Mouse (Mus musculus): ENCODE measurements around the gene Myt1l. TPM values are rescaled to one million over a fixed set of nuclear protein-coding genes. Genes with fewer than 3 reads are reported as not detected.

Myt1l gene
- polyA plus RNA-seq, 1 experiment from 2014 or later = 96.6 TPM

DNA sequence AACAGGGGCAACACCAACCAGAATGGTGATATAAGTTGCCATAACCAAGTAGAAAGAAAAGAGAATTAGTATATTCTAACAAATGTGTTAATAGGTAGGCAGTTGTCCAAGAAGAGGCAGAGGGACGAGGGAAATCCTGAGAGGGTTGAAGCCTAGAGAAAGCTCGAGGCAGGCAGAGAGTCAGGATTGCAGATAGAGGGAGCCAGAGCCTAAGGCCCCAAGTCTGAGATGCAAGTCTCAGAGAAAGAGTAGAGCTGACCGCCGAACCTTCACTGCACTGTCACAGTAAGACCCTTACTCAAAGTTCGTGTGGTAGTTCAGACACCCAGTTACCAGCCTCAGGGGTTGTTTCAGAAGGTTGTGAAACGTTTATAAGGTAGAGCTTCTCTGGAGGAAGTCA lies 71.7 kb downstream of the Myt1l start:
- Histone ChIP-seq H3K36me3 (ENCODE audit: control insufficient read depth, insufficient read depth, low read length) (peaks cover 2% of the 10 kb centered on the region; the same call in 1 of the 2 replicates), H3K27me3 (replicated peaks; ENCODE audit: control insufficient read depth, insufficient read depth, low read length) (no peaks in the 10 kb centered on the region), H3K4me1 (ENCODE audit: control insufficient read depth, insufficient read depth, low read length) (no peaks in the 10 kb centered on the region), H3K4me3 (ENCODE audit: low read depth, low read length) (no peak overlapping the region), H3K9me3 (replicated peaks; ENCODE audit: control insufficient read depth, low read length) (no peaks in the 10 kb centered on the region), H3K9ac (ENCODE audit: low read length) (no peak overlapping the region), H3K27ac (ENCODE audit: low read depth, low read length) (no peak overlapping the region), H3K4me2 (ENCODE audit: low read length) (no peak overlapping the region)
- ATAC-seq = no peak
- 53% methylated on average over 6 of the region's 6 CpGs for WGBS
- DNase-seq (ENCODE audit: low spot score) = peak; percentile 25

- Histone ChIP-seq H3K27me3 (replicated peaks; ENCODE audit: control insufficient read depth, insufficient read depth, low read length) (no peaks in the 10 kb centered on the region), H3K4me2 (ENCODE audit: low read length) (no peak overlapping the region), H3K36me3 (ENCODE audit: control insufficient read depth, insufficient read depth, low read length) (peaks cover 2% of the 10 kb centered on the region; the same call in 1 of the 2 replicates), H3K27ac (ENCODE audit: low read depth, low read length) (no peak overlapping the region), H3K9ac (ENCODE audit: low read length) (no peak overlapping the region), H3K4me1 (ENCODE audit: control insufficient read depth, insufficient read depth, low read length) (no peaks in the 10 kb centered on the region), H3K4me3 (ENCODE audit: low read depth, low read length) (no peak overlapping the region), H3K9me3 (replicated peaks; ENCODE audit: control insufficient read depth, low read length) (no peaks in the 10 kb centered on the region)
- 80% methylated on average over 6 of the region's 6 CpGs for WGBS
- ATAC-seq (no peak), DNase-seq (ENCODE audit: low spot score) (no peak)
Measured at GRCm38 (mm10) chr12:29601223-29601622, 73.0 kb downstream of the Myt1l start.

- Histone ChIP-seq H3K4me3 (ENCODE audit: low read depth, low read length) (no peak overlapping the region), H3K4me1 (ENCODE audit: control insufficient read depth, insufficient read depth, low read length) (no peaks in the 10 kb centered on the region), H3K9me3 (replicated peaks; ENCODE audit: control insufficient read depth, low read length) (no peaks in the 10 kb centered on the region), H3K9ac (ENCODE audit: low read length) (no peak overlapping the region), H3K36me3 (ENCODE audit: control insufficient read depth, insufficient read depth, low read length) (no peaks in the 10 kb centered on the region), H3K4me2 (ENCODE audit: low read length) (no peak overlapping the region), H3K27me3 (replicated peaks; ENCODE audit: control insufficient read depth, insufficient read depth, low read length) (no peaks in the 10 kb centered on the region), H3K27ac (ENCODE audit: low read depth, low read length) (no peak overlapping the region)
- WGBS = 80% methylated on average over 7 of the region's 7 CpGs
- no peak for ATAC-seq
- DNase-seq (ENCODE audit: low spot score) = no peak
Measured at GRCm38 (mm10) chr12:29604659-29605058, 76.5 kb downstream of the Myt1l start.

DNA sequence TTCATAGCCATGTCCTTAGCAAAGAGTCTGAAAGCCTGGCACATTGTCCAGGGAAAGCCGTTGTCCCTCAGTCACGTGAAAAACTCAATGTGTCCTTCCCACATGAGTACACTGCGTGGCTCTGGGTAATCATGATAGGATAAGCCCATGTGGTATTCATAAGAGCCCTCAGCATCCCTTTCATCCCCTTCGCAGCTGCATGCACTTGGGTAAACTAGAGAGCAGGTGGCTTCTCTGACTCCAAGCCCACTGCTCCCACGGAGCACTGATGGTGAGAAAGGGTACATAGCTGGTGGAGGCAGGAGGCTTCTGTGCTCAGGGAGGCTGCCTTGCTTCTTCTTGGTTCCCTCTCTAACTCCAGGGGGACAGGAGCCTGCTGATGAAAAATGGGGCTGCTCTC lies 76.9 kb downstream of the Myt1l start:
- H3K4me1 ChIP-seq (ENCODE audit: control insufficient read depth, insufficient read depth, low read length) = no peaks in the 10 kb centered on the region
- no peak overlapping the region for H3K4me2 ChIP-seq (ENCODE audit: low read length)
- DNase-seq (ENCODE audit: low spot score) (peak; percentile 6), ATAC-seq (peak; percentile 32; the same call in 1 of the 2 replicates)
- H3K9me3 ChIP-seq (replicated peaks; ENCODE audit: control insufficient read depth, low read length) = no peaks in the 10 kb centered on the region
- no peaks in the 10 kb centered on the region for H3K36me3 ChIP-seq (ENCODE audit: control insufficient read depth, insufficient read depth, low read length)
- 81% methylated on average over 5 of the region's 5 CpGs for WGBS
- H3K27me3 ChIP-seq (replicated peaks; ENCODE audit: control insufficient read depth, insufficient read depth, low read length) = no peaks in the 10 kb centered on the region
- H3K4me3 ChIP-seq (ENCODE audit: low read depth, low read length) = no peak overlapping the region
- H3K27ac ChIP-seq (ENCODE audit: low read depth, low read length) = no peak overlapping the region
- no peak overlapping the region for H3K9ac ChIP-seq (ENCODE audit: low read length)

DNA sequence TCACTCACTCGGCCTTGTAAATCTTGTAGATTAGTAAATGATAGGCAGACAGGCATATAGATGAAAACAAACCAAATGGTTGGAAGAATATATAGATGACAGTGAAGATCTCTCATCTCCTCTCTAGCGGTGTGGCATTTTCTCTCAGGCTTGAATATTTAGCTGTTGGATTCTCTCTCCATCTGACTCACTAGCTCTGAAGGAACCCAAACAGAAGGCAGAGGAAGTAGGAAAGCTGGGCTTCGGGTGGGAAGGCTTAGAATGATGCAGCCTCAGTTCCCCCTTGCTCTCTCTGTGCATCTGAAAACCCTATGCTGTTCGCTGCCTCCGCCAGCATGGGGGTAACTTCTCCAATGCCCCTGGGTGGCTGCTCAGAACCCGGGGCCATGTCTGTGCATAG lies 78.0 kb downstream of the Myt1l start:
- Histone ChIP-seq H3K9ac (ENCODE audit: low read length) (no peak overlapping the region), H3K27me3 (replicated peaks; ENCODE audit: control insufficient read depth, insufficient read depth, low read length) (no peaks in the 10 kb centered on the region), H3K9me3 (replicated peaks; ENCODE audit: control insufficient read depth, low read length) (no peaks in the 10 kb centered on the region), H3K4me2 (ENCODE audit: low read length) (no peak overlapping the region), H3K4me3 (ENCODE audit: low read depth, low read length) (no peak overlapping the region), H3K27ac (ENCODE audit: low read depth, low read length) (no peak overlapping the region), H3K36me3 (ENCODE audit: control insufficient read depth, insufficient read depth, low read length) (no peaks in the 10 kb centered on the region), H3K4me1 (ENCODE audit: control insufficient read depth, insufficient read depth, low read length) (no peaks in the 10 kb centered on the region)
- WGBS = 88% methylated on average over 6 of the region's 6 CpGs
- DNase-seq (ENCODE audit: low spot score) (no peak), ATAC-seq (no peak)

- H3K4me2 ChIP-seq (ENCODE audit: low read length) = no peak overlapping the region
- H3K4me1 ChIP-seq (ENCODE audit: control insufficient read depth, insufficient read depth, low read length) = no peaks in the 10 kb centered on the region
- no peak for ATAC-seq
- H3K27me3 ChIP-seq (replicated peaks; ENCODE audit: control insufficient read depth, insufficient read depth, low read length) = no peaks in the 10 kb centered on the region
- H3K4me3 ChIP-seq (ENCODE audit: low read depth, low read length) = no peak overlapping the region
- H3K27ac ChIP-seq (ENCODE audit: low read depth, low read length) = no peak overlapping the region
- H3K9me3 ChIP-seq (replicated peaks; ENCODE audit: control insufficient read depth, low read length) = no peaks in the 10 kb centered on the region
- DNase-seq (ENCODE audit: low spot score) = peak; percentile 25
- H3K9ac ChIP-seq (ENCODE audit: low read length) = no peak overlapping the region
- no peaks in the 10 kb centered on the region for H3K36me3 ChIP-seq (ENCODE audit: control insufficient read depth, insufficient read depth, low read length)
Measured at GRCm38 (mm10) chr12:29617746-29618145, 89.6 kb downstream of the Myt1l start.

DNA sequence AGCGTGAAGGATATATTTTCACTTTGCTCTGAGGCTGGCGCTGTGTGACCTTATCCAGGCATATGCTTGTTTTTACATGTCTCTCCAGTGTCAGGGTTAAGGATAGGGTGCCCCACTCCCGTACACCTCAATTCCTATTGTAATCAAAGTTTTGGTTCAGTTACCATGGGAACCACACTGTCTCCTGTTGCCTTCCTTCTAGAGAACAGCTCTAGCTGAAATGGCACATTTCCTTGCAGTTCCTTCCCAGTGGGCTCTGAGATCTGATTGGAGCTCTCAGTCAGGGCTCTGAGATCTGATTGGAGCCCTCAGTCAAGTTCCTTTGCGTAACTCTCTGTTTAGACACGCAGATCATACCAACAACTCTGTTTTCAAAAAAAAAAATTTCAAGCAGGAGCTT lies 93.3 kb downstream of the Myt1l start:
- WGBS = 65% methylated on average over 5 of the region's 5 CpGs
- no peaks in the 10 kb centered on the region for H3K4me1 ChIP-seq (ENCODE audit: control insufficient read depth, insufficient read depth, low read length)
- no peak overlapping the region for H3K4me2 ChIP-seq (ENCODE audit: low read length)
- H3K9me3 ChIP-seq (replicated peaks; ENCODE audit: control insufficient read depth, low read length) = no peaks in the 10 kb centered on the region
- H3K27me3 ChIP-seq (replicated peaks; ENCODE audit: control insufficient read depth, insufficient read depth, low read length) = no peaks in the 10 kb centered on the region
- H3K4me3 ChIP-seq (ENCODE audit: low read depth, low read length) = no peak overlapping the region
- H3K36me3 ChIP-seq (ENCODE audit: control insufficient read depth, insufficient read depth, low read length) = no peaks in the 10 kb centered on the region
- no peak overlapping the region for H3K9ac ChIP-seq (ENCODE audit: low read length)
- no peak for ATAC-seq
- H3K27ac ChIP-seq (ENCODE audit: low read depth, low read length) = no peak overlapping the region
- DNase-seq (ENCODE audit: low spot score) = peak; percentile 17

DNA sequence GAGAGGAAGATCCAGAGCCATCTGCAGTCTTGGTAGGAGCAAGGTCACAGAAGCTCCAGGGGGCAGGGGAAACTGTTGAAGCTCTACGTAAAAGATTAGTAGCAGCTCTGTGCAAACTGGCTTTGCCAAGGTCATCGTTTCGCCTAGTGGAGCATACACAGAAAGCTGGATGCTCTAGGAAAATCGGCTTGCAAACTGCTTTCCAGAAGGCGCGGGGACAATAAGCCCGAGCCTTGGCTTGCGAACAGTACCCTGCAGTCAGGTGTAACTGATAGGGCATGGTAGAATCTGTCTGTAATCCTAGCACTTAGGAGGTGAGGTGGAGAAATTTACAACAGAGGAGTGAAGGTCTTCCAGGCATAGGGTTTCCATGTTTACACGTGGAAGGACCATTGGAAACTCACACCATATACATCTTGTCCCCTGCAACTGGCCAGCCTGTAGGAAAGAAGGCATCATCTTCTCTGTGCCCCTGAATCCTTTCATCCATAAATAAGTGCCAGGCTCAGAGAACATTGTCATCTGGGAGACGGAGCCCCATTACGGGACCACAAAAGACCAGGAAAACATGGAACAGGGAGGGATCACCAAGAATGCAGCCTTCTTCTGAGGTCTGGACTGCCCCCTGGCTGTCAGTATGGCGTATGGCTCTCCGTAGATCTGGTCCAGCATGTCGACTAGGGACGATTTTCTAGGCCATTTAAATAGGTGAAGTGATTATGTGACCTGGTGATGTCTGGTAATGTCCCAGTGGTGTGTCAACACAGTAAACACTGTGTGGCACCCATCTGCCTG lies 100.0 kb downstream of the Myt1l start:
- H3K36me3 ChIP-seq (ENCODE audit: control insufficient read depth, insufficient read depth, low read length) = no peaks in the 10 kb centered on the region
- no peaks in the 10 kb centered on the region for H3K27me3 ChIP-seq (replicated peaks; ENCODE audit: control insufficient read depth, insufficient read depth, low read length)
- peaks cover 15% of the 10 kb centered on the region for H3K4me1 ChIP-seq (ENCODE audit: control insufficient read depth, insufficient read depth, low read length)
- WGBS = 65% methylated on average over 15 of the region's 15 CpGs
- no peak overlapping the region for H3K4me2 ChIP-seq (ENCODE audit: low read length)
- ATAC-seq = 0 out of 2 replicates have a peak, but pooled peaks have one; percentile 16
- no peak overlapping the region for H3K9ac ChIP-seq (ENCODE audit: low read length)
- no peak overlapping the region for H3K27ac ChIP-seq (ENCODE audit: low read depth, low read length)
- DNase-seq (ENCODE audit: low spot score) = peak; percentile 49
- H3K4me3 ChIP-seq (ENCODE audit: low read depth, low read length) = no peak overlapping the region
- H3K9me3 ChIP-seq (replicated peaks; ENCODE audit: control insufficient read depth, low read length) = no peaks in the 10 kb centered on the region

- peak; percentile 87 for DNase-seq (ENCODE audit: low spot score)
- Histone ChIP-seq H3K27me3 (replicated peaks; ENCODE audit: control insufficient read depth, insufficient read depth, low read length) (no peaks in the 10 kb centered on the region), H3K36me3 (ENCODE audit: control insufficient read depth, insufficient read depth, low read length) (no peaks in the 10 kb centered on the region), H3K4me2 (ENCODE audit: low read length) (no peak overlapping the region), H3K9me3 (replicated peaks; ENCODE audit: control insufficient read depth, low read length) (no peaks in the 10 kb centered on the region), H3K4me1 (ENCODE audit: control insufficient read depth, insufficient read depth, low read length) (peaks cover 15% of the 10 kb centered on the region), H3K9ac (ENCODE audit: low read length) (no peak overlapping the region), H3K27ac (ENCODE audit: low read depth, low read length) (peak overlapping the region; percentile 84), H3K4me3 (ENCODE audit: low read depth, low read length) (no peak overlapping the region)
- WGBS = 16% methylated on average over 10 of the region's 10 CpGs
- peak; percentile 91 for ATAC-seq
Measured at GRCm38 (mm10) chr12:29629875-29630538, 101.8 kb downstream of the Myt1l start.

Measured in forebrain, embryonic 14.5 days (tissue).